ENCODE assay signal across 21 mouse cellular contexts in the genomic region with DNA sequence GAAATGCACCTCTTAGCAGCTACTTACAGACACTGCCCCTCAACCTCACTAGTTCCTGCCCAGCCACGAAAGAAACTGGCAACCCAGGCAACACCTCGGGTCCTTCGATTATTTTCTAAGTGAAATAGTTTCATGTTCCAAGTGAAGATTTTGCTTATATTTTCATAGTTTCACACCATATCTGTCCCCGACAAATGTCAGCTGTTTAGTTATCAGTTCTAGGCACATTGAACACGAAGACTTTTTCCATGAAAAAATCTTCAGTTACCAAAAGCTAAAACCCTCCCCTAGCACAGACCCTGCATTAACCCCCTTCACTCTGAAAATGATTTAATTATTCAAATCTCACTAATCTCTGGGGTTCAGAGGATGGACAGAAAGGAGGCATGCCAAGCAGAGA. TPM values are rescaled to one million over a fixed set of nuclear protein-coding genes. Genes with fewer than 3 reads are reported as not detected.
DNase-seq lines count a peak whose midpoint lies in the region; ATAC-seq lines count a peak whose summit lies in the region.
"Had no signal": no experiment of that assay in that cellular context is flagged by ENCODE, and none has a peak within 500 bp of the region (broad histone marks: within the 10 kb centered on the region; RNA-seq: fewer than 3 reads in every experiment).

No protein-coding gene starts in this region.

- H3K4me2 ChIP-seq in liver, embryonic 12.5 days: no peak overlapping the region
- H3K4me2 ChIP-seq in liver, embryonic 16.5 days (ENCODE audit: low read depth, low read length): no peak overlapping the region
- H3K4me2 ChIP-seq: heart, embryonic 11.5 days; heart, embryonic 15.5 days; hindbrain, embryonic 13.5 days had no signal

- no peaks in the 10 kb centered on the region for H3K9me3 ChIP-seq in liver, embryonic 12.5 days (replicated peaks)
- H3K9me3 ChIP-seq in liver, embryonic 16.5 days (replicated peaks; ENCODE audit: control insufficient read depth, low read length): no peaks in the 10 kb centered on the region
- H3K9me3 ChIP-seq: embryonic facial prominence, embryonic 10.5 days; G1E; heart, embryonic 15.5 days; hindbrain, embryonic 13.5 days had no signal

- peaks cover 33% of the 10 kb centered on the region for H3K36me3 ChIP-seq in liver, embryonic 12.5 days
- H3K36me3 ChIP-seq in liver, embryonic 16.5 days (ENCODE audit: control insufficient read depth, insufficient read depth): peaks cover 10% of the 10 kb centered on the region
- H3K36me3 ChIP-seq: heart, embryonic 15.5 days had no signal

- DNase-seq in c-Kit-positive CD71-positive TER-119-negative erythroid progenitor cells, embryonic 14.5 days (ENCODE audit: low read depth): peak; percentile 57
- no peak for DNase-seq in embryo, embryonic 10 days (ENCODE audit: low spot score)
- no peak for DNase-seq in layer of hippocampus, postnatal 10 days (ENCODE audit: low spot score in 2 of 2)
- DNase-seq in thymus, postnatal 14 days: no peak
- no peak for DNase-seq in layer of hippocampus, adult 9-11 months
- DNase-seq: adrenal gland, postnatal 10 days; cerebellum, adult 18-20 months; cerebellum, adult 9-11 months; cerebellum, postnatal 36 days; gastrocnemius, postnatal 10 days; heart, adult 18-20 months; heart, postnatal 14 days had no signal

- H3K4me1 ChIP-seq in liver, embryonic 12.5 days: peaks cover 52% of the 10 kb centered on the region
- H3K4me1 ChIP-seq in liver, embryonic 16.5 days (ENCODE audit: control insufficient read depth, low read depth, low read length): peaks cover 46% of the 10 kb centered on the region
- H3K4me1 ChIP-seq: embryonic facial prominence, embryonic 10.5 days; heart, embryonic 15.5 days; hindbrain, embryonic 13.5 days had no signal

- 36% methylated on average over 5 of the region's 5 CpGs for WGBS in liver, embryonic 12.5 days (ENCODE audit: insufficient replicate concordance)
- 23% methylated on average over 5 of the region's 5 CpGs for WGBS in liver, embryonic 16.5 days (ENCODE audit: insufficient replicate concordance)

- H3K4me3 ChIP-seq in liver, embryonic 12.5 days: no peak overlapping the region
- H3K4me3 ChIP-seq in liver, embryonic 16.5 days (ENCODE audit: low read depth, low read length): no peak overlapping the region
- H3K4me3 ChIP-seq: embryonic facial prominence, embryonic 10.5 days; erythroblast, embryonic 14.5 days; heart, embryonic 15.5 days; hindbrain, embryonic 13.5 days had no signal

- no peak overlapping the region for H3K9ac ChIP-seq in liver, embryonic 12.5 days
- no peak overlapping the region for H3K9ac ChIP-seq in liver, embryonic 16.5 days (ENCODE audit: low read depth, low read length)
- H3K9ac ChIP-seq: heart, embryonic 15.5 days; hindbrain, embryonic 13.5 days had no signal

- H3K27me3 ChIP-seq in liver, embryonic 12.5 days (replicated peaks): peaks cover under 1% of the 10 kb centered on the region; the same call in 1 of the 2 replicates
- no peaks in the 10 kb centered on the region for H3K27me3 ChIP-seq in liver, embryonic 16.5 days (ENCODE audit: control insufficient read depth, insufficient read depth, low read depth, low read length)
- H3K27me3 ChIP-seq: heart, embryonic 15.5 days; hindbrain, embryonic 13.5 days had no signal

- H3K27ac ChIP-seq in liver, embryonic 12.5 days: no peak overlapping the region
- peak overlapping the region; percentile 43 for H3K27ac ChIP-seq in liver, embryonic 16.5 days (ENCODE audit: low read length)
- H3K27ac ChIP-seq: embryonic facial prominence, embryonic 10.5 days; heart, embryonic 15.5 days; hindbrain, embryonic 13.5 days had no signal

- ATAC-seq in liver, embryonic 12.5 days: peak; percentile 50; the same call in 1 of the 2 replicates
- ATAC-seq in liver, embryonic 16.5 days (ENCODE audit: low read depth): peak; percentile 58
- ATAC-seq: forebrain, embryonic 16.5 days had no signal

RNA-seq across cellular contexts. Expression of a gene that starts 10.9 kb away (rescaled TPM):
- 8.1 and 10.1 TPM in 2 replicates for polyA plus RNA-seq in liver, embryonic 12.5 days (2016; fragmentation: Nextera tagmentation; extraction: Ambion mirVana)
- polyA plus RNA-seq in liver, embryonic 16.5 days (2015; fragmentation: Nextera tagmentation; extraction: Ambion mirVana): 19.2 and 25.5 TPM in 2 replicates
- total RNA-seq in layer of hippocampus, postnatal 10 days (2021): 100 to 1,000 TPM; 106 to 146 TPM
